Mouse (Mus musculus) gastrocnemius, adult 2 months (tissue): ENCODE results near the gene Zcchc4. TPM values are rescaled to one million over a fixed set of nuclear protein-coding genes. Genes with fewer than 3 reads are reported as not detected.
"Not testable (repeated sequence)": the region's sequence is repeated elsewhere in the genome, so short reads cannot be mapped to it uniquely, and the experiment has no call there.

Source experiments
- DNase-seq: peaks from one replicate; pipeline ENCODE4 v3.0.0; 2022
- H3K27ac ChIP-seq: fragments of 200-600 bp; 2 replicates; pipeline ENCODE4 v1.8.1; 2022; ENCODE audit warnings: mild to moderate bottlenecking
- H3K4me3 ChIP-seq: fragments of 200-600 bp; 2 replicates; pipeline ENCODE4 v1.8.1; 2022; ENCODE audit warnings: mild to moderate bottlenecking, moderate library complexity
- CTCF ChIP-seq: fragments of 200-600 bp; IDR thresholded peaks from 2 replicates; pipeline ENCODE4 v1.8.1; 2022; ENCODE audit warnings: antibody characterized with exemption, mild to moderate bottlenecking, moderate library complexity
- intact Hi-C: fragments of 180-260 bp; cut with DNase I; formaldehyde crosslinking; loops from one replicate; pipeline ENCODE4 v1.15.1; 2025
- total RNA-seq, 2 experiments: library from RNA; stranded (reverse); gene quantifications; 2 replicates each; pipeline ENCODE4 v1.2.3; 2021

Zcchc4 gene
- total RNA-seq, 2 experiments from 2014 or later, result 4.2 to 4.7 TPM

GRCm38 (mm10) chr5:52762586-52762985 is 12.6 kb upstream of the Zcchc4 start:
- intact Hi-C loops, result no loop called here
- Histone ChIP-seq H3K27ac (no peak overlapping the region), H3K4me3 (no peak overlapping the region)
- DNase-seq, result no peak
- TF ChIP-seq CTCF, result no peak

- intact Hi-C loops, result no loop called here
- Histone ChIP-seq H3K27ac (no peak overlapping the region), H3K4me3 (no peak overlapping the region)
- TF ChIP-seq CTCF, result no peak
- no peak for DNase-seq
Measured at GRCm38 (mm10) chr5:52774267-52774666, 942 bp upstream of the Zcchc4 start.

GRCm38 (mm10) chr5:52776466-52777354 is 1.5 kb downstream of the Zcchc4 start:
- DNase-seq, intact Hi-C loops, H3K27ac ChIP-seq, H3K4me3 ChIP-seq: not testable (repeated sequence)

- TF ChIP-seq CTCF, result peak; percentile 86
- DNase-seq, result peak; percentile 89
- Histone ChIP-seq H3K27ac (peak overlapping the region; percentile 81), H3K4me3 (peak overlapping the region; percentile 79)
- intact Hi-C loops, result no loop called here
Measured at GRCm38 (mm10) chr5:52782523-52783250, 7.5 kb downstream of the Zcchc4 start.

- H3K4me3 ChIP-seq, result peak overlapping the region; percentile 79
- no peak for TF ChIP-seq CTCF
- H3K27ac ChIP-seq, result peak overlapping the region; percentile 81
- no peak for DNase-seq
- intact Hi-C loops, result no loop called here
Measured at GRCm38 (mm10) chr5:52783251-52783620, 8.0 kb downstream of the Zcchc4 start.

GRCm38 (mm10) chr5:52783957-52784356 is 8.7 kb downstream of the Zcchc4 start:
- Histone ChIP-seq H3K27ac (no peak overlapping the region), H3K4me3 (peak overlapping the region; percentile 79)
- no peak for DNase-seq
- TF ChIP-seq CTCF, result no peak
- intact Hi-C loops, result loop anchor here (2.0 kb wide), 1 partner anchor 49 kb away; no protein-coding TSS in a partner anchor

GRCm38 (mm10) chr5:52786556-52787322 is 11.5 kb downstream of the Zcchc4 start:
- DNase-seq, result no peak
- intact Hi-C loops, result no loop called here
- TF ChIP-seq CTCF, result no peak
- Histone ChIP-seq H3K4me3 (no peak overlapping the region), H3K27ac (no peak overlapping the region)

GRCm38 (mm10) chr5:52793230-52793629 is 18.0 kb downstream of the Zcchc4 start:
- H3K4me3 ChIP-seq, result no peak overlapping the region
- no peak overlapping the region for H3K27ac ChIP-seq
- intact Hi-C loops, result no loop called here
- DNase-seq, result no peak
- TF ChIP-seq CTCF, result no peak

- intact Hi-C loops, result no loop called here
- TF ChIP-seq CTCF, result no peak
- DNase-seq, result peak; percentile 54
- Histone ChIP-seq H3K27ac (no peak overlapping the region), H3K4me3 (no peak overlapping the region)
Measured at GRCm38 (mm10) chr5:52794109-52794508, 18.9 kb downstream of the Zcchc4 start.

GRCm38 (mm10) chr5:52799274-52799985 is 24.2 kb downstream of the Zcchc4 start:
- no peak for TF ChIP-seq CTCF
- intact Hi-C loops, result no loop called here
- H3K4me3 ChIP-seq, result no peak overlapping the region
- H3K27ac ChIP-seq, result no peak overlapping the region
- DNase-seq, result no peak

- intact Hi-C loops, result no loop called here
- Histone ChIP-seq H3K27ac (no peak overlapping the region), H3K4me3 (no peak overlapping the region)
- no peak for TF ChIP-seq CTCF
- DNase-seq, result no peak
Measured at GRCm38 (mm10) chr5:52805801-52806200, 30.6 kb downstream of the Zcchc4 start.

- TF ChIP-seq CTCF, result no peak
- Histone ChIP-seq H3K27ac (no peak overlapping the region), H3K4me3 (no peak overlapping the region)
- intact Hi-C loops, result no loop called here
- no peak for DNase-seq
Measured at GRCm38 (mm10) chr5:52806349-52806748, 31.1 kb downstream of the Zcchc4 start.
